ENCODE assay signal across 26 mouse cellular contexts in genomic region chr5:135829381-135829780, GRCm38 (mm10). TPM values are rescaled to one million over a fixed set of nuclear protein-coding genes. Genes with fewer than 3 reads are reported as not detected.
"Had no signal": no experiment of that assay in that cellular context is flagged by ENCODE, and none has a peak within 500 bp of the region (broad histone marks: within the 10 kb centered on the region; RNA-seq: fewer than 3 reads in every experiment).

No protein-coding gene starts in this region.

- H3K4me1 ChIP-seq: heart, embryonic 13.5 days; heart, embryonic 15.5 days; limb, embryonic 15.5 days; liver, embryonic 12.5 days had no signal

- H3K4me3 ChIP-seq: heart, adult 2 months; heart, embryonic 13.5 days; heart, embryonic 15.5 days; hindbrain, embryonic 13.5 days; hindbrain, embryonic 15.5 days; limb, embryonic 13.5 days; limb, embryonic 15.5 days; liver, embryonic 12.5 days had no signal

- H3K27ac ChIP-seq: heart, adult 2 months; heart, embryonic 13.5 days; heart, embryonic 15.5 days; hindbrain, embryonic 13.5 days; hindbrain, embryonic 15.5 days; hindbrain, postnatal 0 days; limb, embryonic 13.5 days; limb, embryonic 15.5 days; liver, embryonic 12.5 days; liver, embryonic 14.5 days had no signal

- H3K36me3 ChIP-seq: heart, embryonic 13.5 days; heart, embryonic 15.5 days; hindbrain, embryonic 15.5 days; limb, embryonic 13.5 days; limb, embryonic 15.5 days; liver, embryonic 12.5 days had no signal

- DNase-seq: gastrocnemius, postnatal 14 days; gastrocnemius, postnatal 36 days; heart, adult 11 months; heart, adult 2 months; heart, postnatal 14 days; heart, postnatal 36 days; kidney, postnatal 14 days; layer of hippocampus, adult 9-11 months; layer of hippocampus, postnatal 36 days; left cerebral cortex, postnatal 4 days had no signal

- H3K4me2 ChIP-seq: heart, embryonic 11.5 days; heart, embryonic 13.5 days; heart, embryonic 15.5 days; hindbrain, embryonic 13.5 days; hindbrain, embryonic 15.5 days; limb, embryonic 13.5 days; limb, embryonic 15.5 days; liver, embryonic 12.5 days had no signal

- ATAC-seq: hindbrain, postnatal 0 days; intestine, embryonic 16.5 days; liver, embryonic 12.5 days had no signal

- H3K27me3 ChIP-seq: hindbrain, embryonic 13.5 days; hindbrain, embryonic 15.5 days had no signal

- H3K9me3 ChIP-seq: heart, embryonic 13.5 days; heart, embryonic 15.5 days; hindbrain, embryonic 13.5 days; hindbrain, embryonic 15.5 days; limb, embryonic 13.5 days; limb, embryonic 15.5 days; liver, embryonic 12.5 days had no signal

- H3K9ac ChIP-seq: heart, embryonic 13.5 days; heart, embryonic 15.5 days; hindbrain, embryonic 13.5 days; hindbrain, embryonic 15.5 days; limb, embryonic 13.5 days; limb, embryonic 15.5 days; liver, embryonic 12.5 days; liver, embryonic 14.5 days had no signal

RNA-seq across cellular contexts. Expression of gene Srrm3, which starts 22.7 kb away (rescaled TPM):
- polyA plus RNA-seq: heart, adult 2 months; heart, postnatal 0 days; limb, embryonic 11.5 days; liver, adult 2 months; liver, embryonic 12.5 days; liver, embryonic 16.5 days had no signal

RNA-seq across cellular contexts. Expression of gene Styxl1, which starts 51.2 kb away (rescaled TPM):
- polyA plus RNA-seq: heart, embryonic 13.5 days; intestine, embryonic 14.5 days; limb, embryonic 11.5 days; limb, embryonic 13.5 days; liver, embryonic 12.5 days had no signal
